Mouse (Mus musculus) testis, adult 2 months (tissue): ENCODE measurements at regions not wholly inside any gene's neighbourhood (a gene's known extent, or its start where the extent isn't known, plus 50 kb on each side); places are given as distances from the start of the nearest gene placed in this dataset.

Experiments used
- H3K27ac ChIP-seq: fragments of 200-500 bp; 2 replicates; pipeline ENCODE4 v1.5.1; 2012; ENCODE audit warnings: low read depth, low read length; ENCODE audit not compliant: control insufficient read depth, insufficient read depth
- H3K27me3 ChIP-seq: fragments of 200-500 bp; 2 replicates; pipeline ENCODE4 v1.6.1; 2012; ENCODE audit warnings: mild to moderate bottlenecking, low read length, moderate library complexity; ENCODE audit not compliant: control insufficient read depth, insufficient read depth
- H3K36me3 ChIP-seq: fragments of 200-500 bp; 2 replicates; pipeline ENCODE4 v1.6.1; 2012; ENCODE audit warnings: mild to moderate bottlenecking, low read length; ENCODE audit not compliant: control insufficient read depth, insufficient read depth
- H3K4me1 ChIP-seq: fragments of 200-500 bp; 2 replicates; pipeline ENCODE4 v1.6.1; 2012; ENCODE audit warnings: low read length; ENCODE audit not compliant: control insufficient read depth, insufficient read depth
- H3K4me3 ChIP-seq: fragments of 200-500 bp; 2 replicates; pipeline ENCODE4 v1.5.1; 2012; ENCODE audit warnings: low read depth, mild to moderate bottlenecking, low read length, moderate library complexity, mixed read lengths; ENCODE audit not compliant: control insufficient read depth
- CTCF ChIP-seq: fragments of 200-500 bp; IDR thresholded peaks from 2 replicates; pipeline ENCODE4 v1.5.1; 2012; ENCODE audit warnings: low read depth, mild to moderate bottlenecking, inconsistent platforms, low read length, moderate library complexity; ENCODE audit not compliant: control insufficient read depth, insufficient read depth, insufficient replicate concordance
- POLR2A ChIP-seq: fragments of 200-500 bp; IDR thresholded peaks from 2 replicates; pipeline ENCODE4 v1.6.1; 2012; ENCODE audit warnings: low read depth, mild to moderate bottlenecking, inconsistent platforms, low read length, moderate library complexity; ENCODE audit not compliant: control insufficient read depth

DNA sequence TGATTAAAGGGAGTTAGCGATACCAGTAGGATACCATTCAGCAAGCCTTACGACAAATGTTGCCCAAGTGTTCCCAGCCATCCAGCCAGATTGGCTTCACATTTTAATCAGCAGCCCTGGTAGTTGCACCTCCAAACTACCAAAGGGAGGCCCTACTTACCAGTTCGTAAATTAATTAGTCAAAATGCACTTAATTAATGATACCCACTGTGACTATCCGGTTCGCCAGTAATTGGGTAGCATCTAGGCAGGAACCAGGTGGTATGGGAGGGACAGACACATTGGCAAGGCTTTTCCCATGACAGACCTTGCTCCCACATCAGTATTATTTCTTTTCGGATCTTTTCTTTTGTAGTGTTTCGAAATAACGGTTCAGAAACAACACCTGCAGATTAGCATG, 262.0 kb upstream of the Kazn start:
- Histone ChIP-seq H3K4me1 (no peaks in the 10 kb centered on the region; the same call in none of the 2 replicates), H3K4me3 (no peak overlapping the region), H3K27me3 (no peaks in the 10 kb centered on the region), H3K27ac (no peak overlapping the region), H3K36me3 (no peaks in the 10 kb centered on the region)
- TF ChIP-seq POLR2A = no peak

DNA sequence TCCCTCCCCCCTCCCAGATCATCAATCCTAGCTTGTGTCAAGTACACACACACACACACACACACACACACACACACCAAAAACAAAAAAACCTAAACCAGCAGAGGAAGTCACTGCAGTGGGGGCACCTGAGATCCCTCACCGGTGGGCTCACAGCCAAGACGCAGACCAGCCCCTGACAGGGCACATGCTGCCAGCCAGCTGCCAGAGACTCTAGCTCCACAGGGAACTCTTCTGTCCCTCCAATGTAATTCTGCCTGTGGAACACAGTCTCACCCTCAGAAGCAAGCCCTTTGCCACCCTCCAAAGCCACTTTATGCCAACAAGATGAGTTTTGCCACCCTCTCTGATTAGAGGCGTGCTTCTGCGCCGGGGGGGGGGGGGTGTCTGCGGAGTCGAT, 261.3 kb upstream of the Kazn start:
- H3K4me1 ChIP-seq = no peaks in the 10 kb centered on the region; the same call in none of the 2 replicates
- H3K27me3 ChIP-seq = no peaks in the 10 kb centered on the region
- no peaks in the 10 kb centered on the region for H3K36me3 ChIP-seq
- H3K4me3 ChIP-seq = no peak overlapping the region
- TF ChIP-seq POLR2A (no peak), CTCF (no peak)
- H3K27ac ChIP-seq = no peak overlapping the region

DNA sequence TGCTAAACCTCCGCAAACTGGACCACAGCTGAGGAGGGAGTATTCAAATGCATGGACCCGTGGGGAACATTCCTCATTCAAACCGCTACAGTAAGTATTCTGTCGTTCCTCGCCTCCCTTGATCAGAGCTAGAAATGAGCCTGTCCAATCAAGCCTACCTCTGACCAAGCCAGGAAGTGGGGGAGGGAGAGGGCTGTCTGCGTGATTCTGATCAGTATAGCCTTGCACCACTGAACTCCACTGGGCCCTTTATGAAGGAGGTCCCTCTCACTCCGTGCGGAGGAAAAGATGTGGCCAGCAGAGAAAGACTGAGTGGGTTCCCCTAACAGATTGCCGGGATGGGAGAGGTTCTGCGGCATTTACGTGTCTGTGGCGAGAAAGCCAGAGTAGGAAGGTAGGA, 257.4 kb upstream of the Kazn start:
- Histone ChIP-seq H3K4me3 (no peak overlapping the region), H3K4me1 (no peaks in the 10 kb centered on the region; the same call in 1 of the 2 replicates), H3K27me3 (no peaks in the 10 kb centered on the region), H3K36me3 (no peaks in the 10 kb centered on the region), H3K27ac (no peak overlapping the region)
- TF ChIP-seq CTCF = no peak
- TF ChIP-seq POLR2A = no peak

DNA sequence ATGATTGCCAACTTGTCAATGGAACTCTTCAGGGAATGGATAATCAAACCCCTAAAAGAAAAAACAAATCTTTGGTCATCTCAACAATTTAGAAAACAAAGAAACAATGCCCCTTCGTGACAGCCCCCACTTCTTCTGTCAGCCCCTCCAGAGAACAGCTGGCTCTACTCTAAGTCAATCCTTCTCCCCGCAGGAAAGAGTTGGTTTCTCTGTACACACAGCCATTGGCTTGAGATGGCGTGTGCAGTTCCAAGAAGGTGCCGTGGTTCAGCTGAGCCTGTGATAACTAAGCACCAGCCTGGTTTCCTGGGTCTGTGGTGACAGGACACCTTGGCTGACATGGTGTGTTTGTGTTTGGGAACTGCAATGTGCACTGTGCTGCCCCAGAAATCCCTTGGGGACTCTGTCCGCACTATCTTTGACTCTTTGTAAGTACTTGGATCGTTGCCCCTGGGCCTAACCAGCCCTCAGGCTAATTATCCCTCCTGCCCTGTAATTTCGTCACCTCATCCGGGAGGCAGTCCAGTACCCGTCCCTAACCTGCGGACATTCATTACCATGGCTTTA, 253.8 kb upstream of the Kazn start:
- no peak overlapping the region for H3K4me3 ChIP-seq
- no peak overlapping the region for H3K27ac ChIP-seq
- H3K36me3 ChIP-seq = no peaks in the 10 kb centered on the region
- no peaks in the 10 kb centered on the region; the same call in 1 of the 2 replicates for H3K4me1 ChIP-seq
- TF ChIP-seq POLR2A (no peak), CTCF (no peak)
- no peaks in the 10 kb centered on the region for H3K27me3 ChIP-seq

DNA sequence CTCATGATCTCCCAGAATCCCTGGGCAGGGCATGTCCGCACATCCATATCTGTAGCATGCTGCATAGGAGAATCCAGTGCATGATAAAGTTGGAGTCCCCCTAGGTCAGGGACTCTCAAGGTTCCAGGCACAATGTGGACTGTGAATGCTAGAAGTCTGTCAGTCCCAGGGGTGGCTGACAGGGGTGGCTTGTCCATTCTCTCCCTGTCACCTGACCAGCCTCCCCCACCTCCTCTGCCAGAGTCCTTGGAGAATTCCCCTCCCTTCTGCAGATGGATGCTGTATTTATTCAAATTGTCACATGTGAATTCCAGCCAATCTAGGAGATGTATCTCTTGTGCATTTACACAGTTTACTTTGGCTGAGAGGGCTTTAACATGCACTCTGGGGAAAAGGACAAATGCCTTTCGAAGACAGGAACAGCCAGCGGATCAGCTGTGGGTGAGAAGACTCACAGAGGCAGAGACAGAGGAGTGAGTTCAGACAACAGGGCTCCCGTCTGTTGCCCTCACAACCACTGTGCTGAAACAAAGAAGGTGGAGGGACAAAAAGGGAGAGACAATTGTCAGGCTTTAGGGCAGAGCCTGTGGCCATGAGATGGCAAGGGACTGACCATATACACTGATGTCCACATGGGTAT, 246.7 kb upstream of the Kazn start:
- H3K4me1 ChIP-seq = no peaks in the 10 kb centered on the region
- H3K36me3 ChIP-seq = no peaks in the 10 kb centered on the region
- H3K27ac ChIP-seq = no peak overlapping the region
- TF ChIP-seq CTCF = no peak
- H3K4me3 ChIP-seq = no peak overlapping the region
- no peaks in the 10 kb centered on the region for H3K27me3 ChIP-seq

DNA sequence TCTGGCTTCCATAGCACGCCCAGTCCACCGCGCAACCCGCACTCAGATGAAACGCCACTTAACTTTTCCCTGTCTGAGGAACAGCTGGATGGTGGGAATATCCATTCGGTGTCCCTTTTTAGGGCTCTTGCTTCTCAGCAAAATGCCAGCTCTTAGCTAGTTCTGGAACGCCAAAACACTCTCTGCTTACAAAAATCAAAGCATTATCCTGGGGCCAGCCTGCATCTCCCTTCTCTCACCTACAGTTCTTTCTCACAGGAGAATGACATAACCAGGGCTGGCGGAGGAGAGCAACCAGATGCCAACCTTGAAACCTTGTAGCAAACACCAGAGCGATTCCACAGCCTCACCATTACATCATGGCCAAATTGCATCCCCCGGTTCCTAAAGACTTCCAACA, 236.4 kb upstream of the Kazn start:
- no peak for TF ChIP-seq POLR2A
- TF ChIP-seq CTCF = no peak
- H3K36me3 ChIP-seq = no peaks in the 10 kb centered on the region
- H3K27ac ChIP-seq = no peak overlapping the region
- no peak overlapping the region for H3K4me3 ChIP-seq
- H3K4me1 ChIP-seq = peaks cover 3% of the 10 kb centered on the region
- no peaks in the 10 kb centered on the region for H3K27me3 ChIP-seq

DNA sequence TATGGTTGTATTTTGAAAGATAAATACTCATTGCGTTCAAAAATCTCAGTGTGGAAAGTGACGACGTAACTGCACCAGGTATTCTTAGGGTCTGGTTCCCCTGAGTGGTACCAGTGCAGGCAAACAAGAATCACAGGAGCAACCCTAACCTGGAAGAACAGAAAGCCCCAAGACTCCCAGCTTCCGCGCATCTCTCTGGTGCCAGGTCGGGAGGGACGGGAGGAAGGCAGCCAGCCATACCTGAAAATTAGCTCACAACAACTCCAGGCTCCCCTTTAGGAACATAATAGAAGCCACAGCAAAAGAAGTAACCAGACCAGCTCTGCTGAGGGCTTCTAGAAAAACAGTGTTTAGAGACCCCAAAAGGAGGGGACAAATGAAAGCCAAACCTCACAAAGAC, 235.4 kb upstream of the Kazn start:
- no peak overlapping the region for H3K27ac ChIP-seq
- no peak overlapping the region for H3K4me3 ChIP-seq
- no peaks in the 10 kb centered on the region for H3K36me3 ChIP-seq
- no peak for TF ChIP-seq POLR2A
- no peak for TF ChIP-seq CTCF
- peaks cover 3% of the 10 kb centered on the region for H3K4me1 ChIP-seq
- no peaks in the 10 kb centered on the region for H3K27me3 ChIP-seq

DNA sequence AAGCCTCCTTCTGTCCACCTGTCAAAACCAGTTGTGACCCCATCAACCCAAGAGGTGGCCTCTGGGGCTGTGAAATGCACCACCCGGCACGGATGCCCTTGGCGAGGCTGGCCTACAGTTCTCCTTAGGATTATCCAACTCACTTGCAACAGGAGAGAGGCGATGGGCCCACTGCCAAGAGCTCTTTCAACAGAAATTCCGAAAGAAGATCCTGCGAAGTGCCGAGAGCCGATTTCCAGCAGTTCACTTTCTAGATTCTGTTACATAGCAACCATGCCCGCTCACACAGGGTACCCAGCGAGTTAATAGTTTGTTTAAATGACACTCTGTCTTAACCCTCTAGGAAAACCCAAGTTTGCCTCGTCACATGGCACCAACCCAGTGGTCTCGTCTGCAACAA, 234.8 kb upstream of the Kazn start:
- Histone ChIP-seq H3K27me3 (no peaks in the 10 kb centered on the region), H3K4me3 (no peak overlapping the region), H3K4me1 (peaks cover 3% of the 10 kb centered on the region), H3K36me3 (no peaks in the 10 kb centered on the region), H3K27ac (no peak overlapping the region)
- TF ChIP-seq POLR2A (no peak), CTCF (no peak)
